Mouse (Mus musculus) stomach, embryonic 16.5 days (tissue): ENCODE measurements at regions not wholly inside any gene's neighbourhood (a gene's known extent, or its start where the extent isn't known, plus 50 kb on each side); places are given as distances from the start of the nearest gene placed in this dataset.

Source experiments
- ATAC-seq: fragments of 200-750 bp; cut with Nextera tagmentation; 2 replicates; pipeline ENCODE4 v1.8.0; 2017; ENCODE audit warnings: moderate number of reproducible peaks, moderate TSS enrichment; ENCODE audit not compliant: insufficient read depth, low FRiP score
- H3K27ac ChIP-seq: fragments of 300-500 bp; sonication (generic); 2 replicates; pipeline ENCODE4 v1.5.1; 2014; ENCODE audit warnings: low read length
- H3K27me3 ChIP-seq: fragments of 300-500 bp; sonication (generic); 2 replicates; pipeline ENCODE4 v1.6.1; 2014; ENCODE audit warnings: low read length, control low read depth, mixed read lengths; ENCODE audit not compliant: control insufficient read depth, insufficient read depth
- H3K36me3 ChIP-seq: fragments of 300-500 bp; sonication (generic); 2 replicates; pipeline ENCODE4 v1.6.1; 2014; ENCODE audit warnings: low read length; ENCODE audit not compliant: control insufficient read depth, insufficient read depth
- H3K4me1 ChIP-seq: fragments of 300-500 bp; sonication (generic); 2 replicates; pipeline ENCODE4 v1.6.1; 2014; ENCODE audit warnings: low read length, control low read depth, mixed read lengths; ENCODE audit not compliant: control insufficient read depth, insufficient read depth
- H3K4me2 ChIP-seq: fragments of 300-500 bp; sonication (generic); 2 replicates; pipeline ENCODE4 v1.6.1; 2014; ENCODE audit warnings: low read depth, low read length, mixed read lengths
- H3K4me3 ChIP-seq: fragments of 300-500 bp; sonication (generic); replicated peaks from 2 replicates; pipeline ENCODE4 v1.5.1; 2014; ENCODE audit warnings: mild to moderate bottlenecking, low read length
- H3K9ac ChIP-seq: fragments of 300-500 bp; sonication (generic); 2 replicates; pipeline ENCODE4 v1.6.1; 2014; ENCODE audit warnings: low read length
- H3K9me3 ChIP-seq: fragments of 300-500 bp; sonication (generic); replicated peaks from 2 replicates; pipeline ENCODE4 v1.6.1; 2016; ENCODE audit warnings: low read length, control low read depth; ENCODE audit not compliant: control insufficient read depth
- WGBS: fragments of 180-500 bp; shearing (Covaris S2); extraction: QIAGEN DNeasy Blood & Tissue Kit; methylation state at CpG from one replicate; pipeline ENCODE4 v1.1.7; 2014; 5-methylcytosine and 5-hydroxymethylcytosine counted together

DNA sequence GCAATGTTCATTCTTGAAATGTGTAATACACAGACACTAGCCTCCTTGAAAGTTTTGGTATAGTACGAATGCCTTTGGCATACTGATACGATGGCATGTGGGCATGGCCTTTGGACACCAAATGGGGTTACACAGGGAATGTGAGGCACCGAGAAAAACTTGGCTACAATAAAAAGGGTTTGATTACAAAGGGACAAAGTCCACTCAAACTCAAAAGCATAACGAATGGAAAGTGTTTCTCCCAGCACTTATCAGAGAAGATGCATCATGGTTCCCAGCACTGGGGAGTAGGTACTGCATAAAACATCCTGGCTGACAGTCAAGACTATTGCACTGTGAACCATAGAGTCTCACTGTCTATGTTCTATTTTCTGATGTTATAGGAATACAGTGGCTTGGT, 597.0 kb downstream of the Tns3 start:
- 82% methylated on average over 4 of the region's 4 CpGs for WGBS
- no peak for ATAC-seq

GRCm38 (mm10) chr11:8065811-8066210, 598.5 kb downstream of the Tns3 start:
- no peak overlapping the region for H3K4me3 ChIP-seq
- no peaks in the 10 kb centered on the region for H3K4me1 ChIP-seq
- no peaks in the 10 kb centered on the region for H3K36me3 ChIP-seq
- 77% methylated on average over 5 of the region's 5 CpGs for WGBS
- H3K9ac ChIP-seq, result no peak overlapping the region
- no peaks in the 10 kb centered on the region for H3K27me3 ChIP-seq
- H3K4me2 ChIP-seq, result no peak overlapping the region
- ATAC-seq, result no peak
- no peak overlapping the region for H3K27ac ChIP-seq
- no peaks in the 10 kb centered on the region for H3K9me3 ChIP-seq

More for the DNA sequence above, 597.0 kb downstream of the Tns3 start:
- Histone ChIP-seq H3K4me1 (no peaks in the 10 kb centered on the region), H3K9ac (no peak overlapping the region), H3K27ac (no peak overlapping the region), H3K4me2 (no peak overlapping the region), H3K36me3 (no peaks in the 10 kb centered on the region), H3K4me3 (no peak overlapping the region), H3K9me3 (no peaks in the 10 kb centered on the region), H3K27me3 (no peaks in the 10 kb centered on the region)

DNA sequence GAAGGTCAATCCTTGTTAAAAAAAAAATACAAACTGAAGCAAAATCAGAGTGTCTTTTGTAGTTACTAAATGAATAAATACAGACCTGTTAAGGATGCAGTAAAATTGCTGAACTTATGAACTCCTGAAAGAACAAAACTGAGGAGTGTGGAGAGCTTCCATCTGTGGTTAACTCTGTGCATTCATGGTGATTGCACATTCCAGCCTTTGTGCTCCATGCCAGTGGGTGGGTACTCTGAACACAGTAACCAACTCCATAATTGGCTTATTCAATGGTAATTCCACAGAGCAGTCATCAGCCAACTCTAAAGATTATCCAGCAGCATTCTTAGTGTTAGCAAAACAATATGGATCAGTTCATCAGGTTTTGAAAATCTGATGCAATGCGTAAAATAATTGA, 599.2 kb downstream of the Tns3 start:
- no peaks in the 10 kb centered on the region for H3K9me3 ChIP-seq
- 76% methylated on average over 1 of the region's 1 CpGs for WGBS
- no peak overlapping the region for H3K27ac ChIP-seq
- no peak for ATAC-seq
- H3K36me3 ChIP-seq, result no peaks in the 10 kb centered on the region
- H3K4me3 ChIP-seq, result no peak overlapping the region
- H3K9ac ChIP-seq, result no peak overlapping the region
- H3K27me3 ChIP-seq, result no peaks in the 10 kb centered on the region
- H3K4me1 ChIP-seq, result no peaks in the 10 kb centered on the region
- no peak overlapping the region for H3K4me2 ChIP-seq

GRCm38 (mm10) chr11:8061989-8062388, 602.3 kb downstream of the Tns3 start:
- no peaks in the 10 kb centered on the region for H3K9me3 ChIP-seq
- no peak overlapping the region for H3K4me3 ChIP-seq
- no peaks in the 10 kb centered on the region for H3K4me1 ChIP-seq
- H3K4me2 ChIP-seq, result no peak overlapping the region
- H3K36me3 ChIP-seq, result no peaks in the 10 kb centered on the region
- ATAC-seq, result no peak
- WGBS, result 82% methylated on average over 3 of the region's 3 CpGs
- H3K27ac ChIP-seq, result no peak overlapping the region
- no peaks in the 10 kb centered on the region for H3K27me3 ChIP-seq
- no peak overlapping the region for H3K9ac ChIP-seq

GRCm38 (mm10) chr11:8061573-8061972, 602.8 kb downstream of the Tns3 start:
- Histone ChIP-seq H3K27me3 (no peaks in the 10 kb centered on the region), H3K9me3 (no peaks in the 10 kb centered on the region), H3K36me3 (no peaks in the 10 kb centered on the region), H3K9ac (no peak overlapping the region), H3K27ac (no peak overlapping the region), H3K4me1 (no peaks in the 10 kb centered on the region), H3K4me2 (no peak overlapping the region), H3K4me3 (no peak overlapping the region)
- 46% methylated on average over 3 of the region's 3 CpGs for WGBS
- ATAC-seq, result no peak

DNA sequence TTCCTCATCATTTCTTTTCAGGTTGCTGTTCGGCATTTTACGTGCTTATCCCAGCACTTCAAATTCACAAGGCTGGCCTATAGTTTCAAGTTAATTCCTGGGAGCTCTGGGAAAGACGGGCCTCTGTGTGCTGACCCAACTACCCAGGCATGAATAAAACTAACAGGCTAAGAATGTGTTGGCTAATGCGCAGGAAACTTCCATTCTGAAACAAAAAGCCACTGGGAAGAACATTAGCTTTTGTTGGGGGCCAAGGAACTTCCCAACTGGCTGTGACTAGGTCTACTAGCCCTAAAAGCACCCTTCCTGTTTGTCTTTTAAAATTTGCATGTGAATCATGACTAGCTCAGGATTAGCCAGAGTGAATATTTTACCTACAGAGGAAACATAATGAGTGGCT, 612.8 kb downstream of the Tns3 start:
- Histone ChIP-seq H3K9me3 (no peaks in the 10 kb centered on the region), H3K27ac (no peak overlapping the region), H3K27me3 (no peaks in the 10 kb centered on the region), H3K4me3 (no peak overlapping the region), H3K4me1 (no peaks in the 10 kb centered on the region), H3K36me3 (no peaks in the 10 kb centered on the region), H3K4me2 (no peak overlapping the region), H3K9ac (no peak overlapping the region)
- 60% methylated on average over 4 of the region's 4 CpGs for WGBS
- ATAC-seq, result no peak

- ATAC-seq, result no peak
- Histone ChIP-seq H3K9ac (no peak overlapping the region), H3K9me3 (no peaks in the 10 kb centered on the region), H3K4me1 (no peaks in the 10 kb centered on the region), H3K4me2 (no peak overlapping the region), H3K27ac (no peak overlapping the region), H3K4me3 (no peak overlapping the region), H3K36me3 (no peaks in the 10 kb centered on the region), H3K27me3 (no peaks in the 10 kb centered on the region)
- 59% methylated on average over 3 of the region's 3 CpGs for WGBS
Observed at GRCm38 (mm10) chr11:8045086-8045485, 619.2 kb downstream of the Tns3 start.

DNA sequence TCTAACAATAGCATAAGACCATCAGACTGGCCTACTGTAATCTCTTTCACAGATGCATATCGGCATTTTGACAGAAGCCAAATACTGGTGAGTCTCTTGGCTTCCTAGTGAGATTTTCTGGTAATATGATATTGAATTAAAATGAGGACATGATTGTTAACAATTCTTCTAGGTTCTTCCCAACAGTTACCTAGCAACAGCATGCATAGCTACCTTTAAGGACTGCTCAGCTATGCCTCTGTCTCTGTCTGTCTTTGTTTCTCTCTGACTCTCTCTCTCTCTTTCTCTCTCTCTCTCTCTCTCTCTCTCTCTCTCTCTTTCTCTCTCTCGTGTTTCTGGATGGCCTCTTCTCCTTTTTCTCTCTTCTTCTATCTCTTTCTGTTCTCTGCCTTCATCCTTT, 634.2 kb downstream of the Tns3 start:
- no peak overlapping the region for H3K4me3 ChIP-seq
- H3K9ac ChIP-seq, result no peak overlapping the region
- H3K36me3 ChIP-seq, result no peaks in the 10 kb centered on the region
- H3K27me3 ChIP-seq, result no peaks in the 10 kb centered on the region
- no peak for ATAC-seq
- no peak overlapping the region for H3K4me2 ChIP-seq
- WGBS, result 68% methylated on average over 2 of the region's 2 CpGs
- no peak overlapping the region for H3K27ac ChIP-seq
- H3K9me3 ChIP-seq, result no peaks in the 10 kb centered on the region
- no peaks in the 10 kb centered on the region for H3K4me1 ChIP-seq

- Histone ChIP-seq H3K27me3 (no peaks in the 10 kb centered on the region), H3K4me3 (no peak overlapping the region), H3K36me3 (no peaks in the 10 kb centered on the region), H3K4me2 (no peak overlapping the region), H3K4me1 (no peaks in the 10 kb centered on the region), H3K27ac (no peak overlapping the region), H3K9ac (no peak overlapping the region), H3K9me3 (no peaks in the 10 kb centered on the region)
- 71% methylated on average over 1 of the region's 1 CpGs for WGBS
- ATAC-seq, result no peak
Observed at GRCm38 (mm10) chr11:8007801-8008200, 656.5 kb downstream of the Tns3 start.

GRCm38 (mm10) chr11:7981031-7981430, 683.3 kb downstream of the Tns3 start:
- H3K4me2 ChIP-seq, result no peak overlapping the region
- no peaks in the 10 kb centered on the region; the same call in 1 of the 2 replicates for H3K9me3 ChIP-seq
- no peak overlapping the region for H3K9ac ChIP-seq
- H3K36me3 ChIP-seq, result no peaks in the 10 kb centered on the region
- no peaks in the 10 kb centered on the region for H3K4me1 ChIP-seq
- no peak overlapping the region for H3K27ac ChIP-seq
- ATAC-seq, result no peak
- no peaks in the 10 kb centered on the region for H3K27me3 ChIP-seq
- H3K4me3 ChIP-seq, result no peak overlapping the region
